Mouse (Mus musculus) liver, embryonic 11.5 days (tissue): ENCODE measurements around the gene Zswim7. TPM values are rescaled to one million over a fixed set of nuclear protein-coding genes. Genes with fewer than 3 reads are reported as not detected.

Source experiments
- ATAC-seq: fragments of 200-750 bp; cut with Nextera tagmentation; replicated peaks from 2 replicates; pipeline ENCODE4 v1.8.0; 2017; ENCODE audit warnings: moderate number of reproducible peaks, mild to moderate bottlenecking, moderate TSS enrichment, moderate library complexity; ENCODE audit not compliant: low FRiP score
- DNase-seq: peaks from one replicate; pipeline ENCODE4 v3.0.0-alpha.2; 2017; ENCODE audit warnings: low spot score
- H3K27ac ChIP-seq: fragments of 300-500 bp; sonication (generic); 2 replicates; pipeline ENCODE4 v1.5.1; 2014; ENCODE audit warnings: mild to moderate bottlenecking, low read depth, low read length, control low read depth
- H3K27me3 ChIP-seq: fragments of 300-500 bp; sonication (generic); replicated peaks from 2 replicates; pipeline ENCODE4 v1.6.1; 2014; ENCODE audit warnings: low read length, mixed read lengths; ENCODE audit not compliant: control insufficient read depth, insufficient read depth
- H3K36me3 ChIP-seq: fragments of 300-500 bp; sonication (generic); 2 replicates; pipeline ENCODE4 v1.6.1; 2014; ENCODE audit warnings: mild to moderate bottlenecking, low read length, moderate library complexity, mixed read lengths; ENCODE audit not compliant: control insufficient read depth, insufficient read depth
- H3K4me1 ChIP-seq: fragments of 300-500 bp; sonication (generic); replicated peaks from 2 replicates; pipeline ENCODE4 v1.6.1; 2014; ENCODE audit warnings: low read length, mixed read lengths; ENCODE audit not compliant: control insufficient read depth, insufficient read depth
- H3K4me2 ChIP-seq: fragments of 300-500 bp; sonication (generic); 2 replicates; pipeline ENCODE4 v1.6.1; 2014; ENCODE audit warnings: mild to moderate bottlenecking, control low read depth, moderate library complexity
- H3K4me3 ChIP-seq: fragments of 300-500 bp; sonication (generic); 2 replicates; pipeline ENCODE4 v1.5.1; 2014; ENCODE audit warnings: low read depth, low read length, control low read depth
- H3K9ac ChIP-seq: fragments of 300-500 bp; sonication (generic); 2 replicates; pipeline ENCODE4 v1.6.1; 2014; ENCODE audit warnings: low read depth, low read length, control low read depth
- H3K9me3 ChIP-seq: fragments of 300-500 bp; sonication (generic); 2 replicates; pipeline ENCODE4 v1.6.1; 2016; ENCODE audit warnings: low read length, inconsistent platforms, mixed read lengths; ENCODE audit not compliant: control insufficient read depth
- WGBS: fragments of 180-500 bp; shearing (Covaris S2); extraction: QIAGEN DNeasy Blood & Tissue Kit; methylation state at CpG from one replicate; pipeline ENCODE4 v1.1.7; 2014; 5-methylcytosine and 5-hydroxymethylcytosine counted together
- polyA plus RNA-seq: library from polyadenylated mRNA; unstranded; fragments of >200 nt; fragmentation: Nextera tagmentation; extraction: Ambion mirVana; gene quantifications from 2 replicates; pipeline ENCODE4 v1.2.1, GENCODE M21; 2014

Zswim7 gene
- polyA plus RNA-seq, 1 experiment from 2014 or later = 20.8 TPM

GRCm38 (mm10) chr11:62220756-62221510 lies 60.2 kb downstream of the Zswim7 start:
- Histone ChIP-seq H3K4me1 (peaks cover 2% of the 10 kb centered on the region; the same call in 1 of the 2 replicates), H3K27me3 (no peaks in the 10 kb centered on the region), H3K4me2 (no peak overlapping the region), H3K9me3 (no peaks in the 10 kb centered on the region), H3K4me3 (no peak overlapping the region), H3K36me3 (no peaks in the 10 kb centered on the region), H3K27ac (no peak overlapping the region), H3K9ac (no peak overlapping the region)
- 72% methylated on average over 7 of the region's 7 CpGs for WGBS
- DNase-seq = no peak
- ATAC-seq = no peak

- 78% methylated on average over 6 of the region's 6 CpGs for WGBS
- Histone ChIP-seq H3K27ac (no peak overlapping the region), H3K36me3 (no peaks in the 10 kb centered on the region), H3K4me1 (no peaks in the 10 kb centered on the region), H3K27me3 (no peaks in the 10 kb centered on the region), H3K9me3 (no peaks in the 10 kb centered on the region), H3K9ac (no peak overlapping the region), H3K4me2 (no peak overlapping the region), H3K4me3 (no peak overlapping the region)
- DNase-seq (no peak), ATAC-seq (no peak)
Measured at GRCm38 (mm10) chr11:62217751-62218150, 63.4 kb downstream of the Zswim7 start.

Other genes with a start within 250 kb of the Zswim7 start
- gene Adora2b, start 32.4 kb downstream of the Zswim7 start, polyA plus RNA-seq = 0.64 and 0.99 TPM in 2 replicates
- 9.0 and 9.9 TPM in 2 replicates for gene Ttc19, start 98 bp upstream of the Zswim7 start, polyA plus RNA-seq
- 15.3 and 15.7 TPM in 2 replicates for gene Pigl, start 177.1 kb upstream of the Zswim7 start, polyA plus RNA-seq
- gene Ncor1, start 177.2 kb upstream of the Zswim7 start, polyA plus RNA-seq = 133 and 144 TPM in 2 replicates